Mouse (Mus musculus): Measurements from ENCODE around the gene Ldb2. TPM values are rescaled to one million over a fixed set of nuclear protein-coding genes. Genes with fewer than 3 reads are reported as not detected.

The Ldb2 gene
- polyA plus RNA-seq, 1 experiment from 2014 or later, result 8.8 TPM

DNA sequence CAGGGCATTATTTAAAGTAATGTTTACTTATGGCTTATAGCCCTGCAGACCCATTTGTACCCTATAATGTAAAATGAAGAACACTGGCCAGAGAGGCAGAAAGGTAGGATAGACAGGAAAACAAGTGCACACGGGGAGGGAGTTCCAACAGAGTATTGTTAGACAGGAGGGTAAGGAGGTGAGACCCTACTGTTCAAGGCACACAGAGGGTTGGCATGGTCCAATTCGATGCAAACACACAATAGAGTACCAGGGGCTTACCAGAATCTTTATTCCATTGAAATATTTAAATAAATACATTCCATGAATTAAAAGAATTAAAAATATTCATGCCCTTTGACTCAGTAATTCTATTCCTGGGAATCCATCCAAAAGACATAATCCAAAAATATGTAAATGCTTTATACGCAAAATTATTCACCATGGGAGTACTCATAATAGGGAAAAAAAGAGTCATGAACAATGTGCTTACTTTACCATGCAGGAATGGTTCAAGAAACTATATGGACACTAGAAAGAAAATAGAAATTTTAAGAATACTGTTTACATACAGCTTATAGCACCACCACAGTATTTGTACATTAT is 118.3 kb downstream of the Ldb2 start:
- no peak overlapping the region for H3K4me2 ChIP-seq
- no peaks in the 10 kb centered on the region for H3K4me1 ChIP-seq (replicated peaks)
- WGBS, result 79% methylated on average over 3 of the region's 3 CpGs
- no peak overlapping the region for H3K9ac ChIP-seq
- H3K27ac ChIP-seq (ENCODE audit: poor library complexity, severe bottlenecking), result no peak overlapping the region
- no peak for ATAC-seq (ENCODE audit: insufficient number of reproducible peaks, low FRiP score)
- H3K4me3 ChIP-seq, result no peak overlapping the region
- H3K9me3 ChIP-seq (replicated peaks), result no peaks in the 10 kb centered on the region
- no peaks in the 10 kb centered on the region for H3K36me3 ChIP-seq
- no peaks in the 10 kb centered on the region for H3K27me3 ChIP-seq (replicated peaks)

- Histone ChIP-seq H3K4me2 (no peak overlapping the region), H3K4me3 (no peak overlapping the region), H3K27ac (ENCODE audit: poor library complexity, severe bottlenecking) (no peak overlapping the region), H3K36me3 (no peaks in the 10 kb centered on the region), H3K9ac (no peak overlapping the region), H3K27me3 (replicated peaks) (no peaks in the 10 kb centered on the region), H3K9me3 (replicated peaks) (no peaks in the 10 kb centered on the region), H3K4me1 (replicated peaks) (no peaks in the 10 kb centered on the region)
- WGBS, result 60% methylated on average over 5 of the region's 5 CpGs
- ATAC-seq (ENCODE audit: insufficient number of reproducible peaks, low FRiP score), result no peak
These were observed 121.7 kb downstream of the Ldb2 start for GRCm38 (mm10) chr5:44677814-44678213.

GRCm38 (mm10) chr5:44676145-44676754 is 123.2 kb downstream of the Ldb2 start:
- no peak overlapping the region for H3K4me2 ChIP-seq

GRCm38 (mm10) chr5:44670336-44670735 is 129.1 kb downstream of the Ldb2 start:
- H3K4me2 ChIP-seq, result no peak overlapping the region
- H3K27ac ChIP-seq (ENCODE audit: poor library complexity, severe bottlenecking), result no peak overlapping the region
- H3K4me3 ChIP-seq, result no peak overlapping the region
- 42% methylated on average over 2 of the region's 2 CpGs for WGBS
- ATAC-seq (ENCODE audit: insufficient number of reproducible peaks, low FRiP score), result no peak
- no peaks in the 10 kb centered on the region for H3K27me3 ChIP-seq (replicated peaks)
- H3K9me3 ChIP-seq (replicated peaks), result no peaks in the 10 kb centered on the region
- no peaks in the 10 kb centered on the region for H3K36me3 ChIP-seq
- H3K9ac ChIP-seq, result no peak overlapping the region
- 0 out of 2 replicates have a peak, but pooled peaks cover 2% of the 10 kb centered on the region for H3K4me1 ChIP-seq (replicated peaks)

More at GRCm38 (mm10) chr5:44676145-44676754, 123.2 kb downstream of the Ldb2 start:
- Histone ChIP-seq H3K36me3 (no peaks in the 10 kb centered on the region), H3K9ac (no peak overlapping the region), H3K4me1 (replicated peaks) (no peaks in the 10 kb centered on the region), H3K9me3 (replicated peaks) (no peaks in the 10 kb centered on the region), H3K27ac (ENCODE audit: poor library complexity, severe bottlenecking) (no peak overlapping the region), H3K4me3 (no peak overlapping the region), H3K27me3 (replicated peaks) (no peaks in the 10 kb centered on the region)
- 80% methylated on average over 5 of the region's 5 CpGs for WGBS
- ATAC-seq (ENCODE audit: insufficient number of reproducible peaks, low FRiP score), result no peak

GRCm38 (mm10) chr5:44667907-44668306 is 131.6 kb downstream of the Ldb2 start:
- H3K9me3 ChIP-seq (replicated peaks), result no peaks in the 10 kb centered on the region
- H3K27me3 ChIP-seq (replicated peaks), result no peaks in the 10 kb centered on the region
- no peak overlapping the region for H3K4me3 ChIP-seq
- ATAC-seq (ENCODE audit: insufficient number of reproducible peaks, low FRiP score), result no peak
- 0 out of 2 replicates have a peak, but pooled peaks cover 2% of the 10 kb centered on the region for H3K4me1 ChIP-seq (replicated peaks)
- no peak overlapping the region for H3K4me2 ChIP-seq
- 47% methylated on average over 3 of the region's 3 CpGs for WGBS
- no peak overlapping the region for H3K27ac ChIP-seq (ENCODE audit: poor library complexity, severe bottlenecking)
- no peak overlapping the region for H3K9ac ChIP-seq
- H3K36me3 ChIP-seq, result no peaks in the 10 kb centered on the region

- ATAC-seq (ENCODE audit: insufficient number of reproducible peaks, low FRiP score), result no peak
- Histone ChIP-seq H3K27me3 (replicated peaks) (no peaks in the 10 kb centered on the region), H3K4me2 (no peak overlapping the region), H3K9me3 (replicated peaks) (no peaks in the 10 kb centered on the region), H3K4me3 (no peak overlapping the region), H3K4me1 (replicated peaks) (0 out of 2 replicates have a peak, but pooled peaks cover 2% of the 10 kb centered on the region), H3K9ac (no peak overlapping the region), H3K27ac (ENCODE audit: poor library complexity, severe bottlenecking) (no peak overlapping the region), H3K36me3 (no peaks in the 10 kb centered on the region)
- WGBS, result 64% methylated on average over 10 of the region's 10 CpGs
These were observed 132.1 kb downstream of the Ldb2 start for GRCm38 (mm10) chr5:44667383-44667782.

GRCm38 (mm10) chr5:44659651-44660050 is 139.8 kb downstream of the Ldb2 start:
- 85% methylated on average over 11 of the region's 11 CpGs for WGBS
- H3K27ac ChIP-seq (ENCODE audit: poor library complexity, severe bottlenecking), result no peak overlapping the region
- ATAC-seq (ENCODE audit: insufficient number of reproducible peaks, low FRiP score), result no peak

GRCm38 (mm10) chr5:44656707-44657106 is 142.8 kb downstream of the Ldb2 start:
- H3K4me2 ChIP-seq, result no peak overlapping the region
- no peak for ATAC-seq (ENCODE audit: insufficient number of reproducible peaks, low FRiP score)
- 69% methylated on average over 1 of the region's 1 CpGs for WGBS

More at GRCm38 (mm10) chr5:44659651-44660050, 139.8 kb downstream of the Ldb2 start:
- Histone ChIP-seq H3K9me3 (replicated peaks) (peaks cover 4% of the 10 kb centered on the region; the same call in 1 of the 2 replicates), H3K9ac (no peak overlapping the region), H3K4me3 (no peak overlapping the region), H3K36me3 (no peaks in the 10 kb centered on the region), H3K4me1 (replicated peaks) (no peaks in the 10 kb centered on the region), H3K4me2 (no peak overlapping the region), H3K27me3 (replicated peaks) (no peaks in the 10 kb centered on the region)

DNA sequence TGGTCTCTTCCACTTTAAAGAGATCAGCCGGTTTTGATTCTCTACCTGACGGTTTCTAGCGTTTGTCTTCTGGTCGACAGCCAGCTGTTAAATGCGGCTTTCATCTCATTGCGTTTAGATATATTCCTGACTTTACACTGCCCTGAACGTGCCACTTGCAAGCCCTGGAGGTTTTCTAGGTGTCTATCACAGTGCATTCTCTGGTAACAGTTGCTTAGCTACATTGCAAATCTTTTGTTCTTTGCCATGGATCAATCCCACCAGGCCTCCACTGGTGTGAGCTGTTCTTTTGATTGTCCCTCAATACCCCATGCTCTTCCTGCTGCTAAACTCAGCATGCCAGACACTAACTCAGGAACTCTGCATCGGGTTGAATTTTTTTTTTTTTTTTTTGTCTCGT is 145.1 kb downstream of the Ldb2 start:
- H3K9me3 ChIP-seq (replicated peaks), result peaks cover 4% of the 10 kb centered on the region; the same call in 1 of the 2 replicates
- no peaks in the 10 kb centered on the region for H3K36me3 ChIP-seq
- H3K27ac ChIP-seq (ENCODE audit: poor library complexity, severe bottlenecking), result no peak overlapping the region
- no peak overlapping the region for H3K4me2 ChIP-seq
- H3K9ac ChIP-seq, result no peak overlapping the region
- no peak for ATAC-seq (ENCODE audit: insufficient number of reproducible peaks, low FRiP score)
- no peaks in the 10 kb centered on the region for H3K4me1 ChIP-seq (replicated peaks)
- H3K27me3 ChIP-seq (replicated peaks), result no peaks in the 10 kb centered on the region
- 52% methylated on average over 9 of the region's 9 CpGs for WGBS
- no peak overlapping the region for H3K4me3 ChIP-seq

More at GRCm38 (mm10) chr5:44656707-44657106, 142.8 kb downstream of the Ldb2 start:
- no peaks in the 10 kb centered on the region for H3K4me1 ChIP-seq (replicated peaks)
- H3K27me3 ChIP-seq (replicated peaks), result no peaks in the 10 kb centered on the region
- peaks cover 4% of the 10 kb centered on the region; the same call in 1 of the 2 replicates for H3K9me3 ChIP-seq (replicated peaks)
- no peaks in the 10 kb centered on the region for H3K36me3 ChIP-seq
- H3K27ac ChIP-seq (ENCODE audit: poor library complexity, severe bottlenecking), result no peak overlapping the region
- no peak overlapping the region for H3K4me3 ChIP-seq
- no peak overlapping the region for H3K9ac ChIP-seq

GRCm38 (mm10) chr5:44646842-44647190 is 152.7 kb downstream of the Ldb2 start:
- Histone ChIP-seq H3K9me3 (replicated peaks) (no peaks in the 10 kb centered on the region), H3K4me1 (replicated peaks) (0 out of 2 replicates have a peak, but pooled peaks cover 4% of the 10 kb centered on the region), H3K27me3 (replicated peaks) (no peaks in the 10 kb centered on the region), H3K4me2 (no peak overlapping the region), H3K27ac (ENCODE audit: poor library complexity, severe bottlenecking) (no peak overlapping the region), H3K36me3 (no peaks in the 10 kb centered on the region), H3K9ac (no peak overlapping the region), H3K4me3 (no peak overlapping the region)
- 47% methylated on average over 2 of the region's 2 CpGs for WGBS
- ATAC-seq (ENCODE audit: insufficient number of reproducible peaks, low FRiP score), result no peak

DNA sequence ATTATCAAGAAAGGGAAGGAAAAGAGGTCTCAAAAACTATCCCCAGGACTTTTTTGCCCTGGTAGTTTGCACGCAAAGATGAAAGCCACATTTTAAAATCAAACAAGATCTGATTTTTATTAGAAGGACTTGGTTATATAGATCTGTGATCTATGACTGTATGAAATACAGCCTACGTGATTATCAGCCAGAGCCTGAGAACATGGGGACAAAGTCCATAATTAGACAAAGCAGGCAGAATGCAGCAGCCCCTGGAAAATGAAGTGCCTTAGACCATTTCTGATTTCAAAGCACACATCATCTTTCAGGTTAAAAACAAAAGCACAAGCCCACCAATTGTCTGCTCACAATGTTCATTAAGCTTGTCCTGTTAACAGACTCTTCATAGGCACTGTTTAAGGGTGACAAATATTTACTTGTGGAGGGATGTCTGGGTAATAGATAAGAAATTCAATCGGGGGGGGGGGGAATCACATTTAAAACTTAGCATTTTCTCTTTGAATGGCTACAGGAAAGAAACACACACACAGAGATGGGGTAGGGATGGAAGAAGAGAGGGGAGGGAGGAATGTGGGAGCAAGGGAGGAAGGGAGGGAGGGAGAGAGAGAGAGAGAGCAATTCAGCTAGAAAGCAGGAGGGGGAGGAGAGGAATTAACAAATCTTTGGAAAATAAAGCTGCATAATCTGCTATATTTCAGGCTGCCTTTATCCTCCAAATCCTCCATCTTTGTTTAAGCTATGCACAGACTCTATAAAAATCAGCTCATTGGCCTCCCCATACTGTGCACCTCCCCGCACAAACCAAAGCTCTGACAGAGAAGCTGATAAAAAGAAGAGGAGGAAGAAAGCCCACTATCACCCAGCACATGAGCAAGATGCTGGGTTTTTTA is 153.3 kb downstream of the Ldb2 start:
- no peak overlapping the region for H3K4me2 ChIP-seq
- H3K9ac ChIP-seq, result no peak overlapping the region
- H3K27me3 ChIP-seq (replicated peaks), result no peaks in the 10 kb centered on the region
- no peaks in the 10 kb centered on the region for H3K36me3 ChIP-seq
- 51% methylated on average over 4 of the region's 4 CpGs for WGBS
- ATAC-seq (ENCODE audit: insufficient number of reproducible peaks, low FRiP score), result no peak
- H3K4me1 ChIP-seq (replicated peaks), result 0 out of 2 replicates have a peak, but pooled peaks cover 4% of the 10 kb centered on the region
- no peak overlapping the region for H3K4me3 ChIP-seq
- H3K27ac ChIP-seq (ENCODE audit: poor library complexity, severe bottlenecking), result no peak overlapping the region
- no peaks in the 10 kb centered on the region for H3K9me3 ChIP-seq (replicated peaks)

Data from heart, embryonic 12.5 days (tissue).